Mouse (Mus musculus) embryonic fibroblast, embryonic 13.5 days (primary cell): Measurements from ENCODE around the gene Spop. TPM values are rescaled to one million over a fixed set of nuclear protein-coding genes. Genes with fewer than 3 reads are reported as not detected.
A peak's percentile ranks its signal among the peaks of the same experiment; 100 is the strongest.

Experiments used
- H3K27ac ChIP-seq: 2 replicates; pipeline ENCODE4 v1.5.1; 2012; ENCODE audit warnings: low read length, control low read depth, inconsistent platforms; ENCODE audit not compliant: insufficient read depth
- H3K4me1 ChIP-seq: 2 replicates; pipeline ENCODE4 v1.6.1; 2011; ENCODE audit warnings: low read length; ENCODE audit not compliant: control insufficient read depth, insufficient read depth
- H3K4me3 ChIP-seq: 2 replicates; pipeline ENCODE4 v1.5.1; 2011; ENCODE audit warnings: mild to moderate bottlenecking, control low read depth, low read length; ENCODE audit not compliant: insufficient read depth
- CTCF ChIP-seq: IDR thresholded peaks from 2 replicates; pipeline ENCODE4 v1.5.1; 2011; ENCODE audit warnings: mild to moderate bottlenecking, control low read depth, low read length, moderate library complexity, borderline replicate concordance; ENCODE audit not compliant: insufficient read depth
- POLR2A ChIP-seq: IDR thresholded peaks from 2 replicates; pipeline ENCODE4 v1.6.1; 2011; ENCODE audit warnings: low read depth, mild to moderate bottlenecking, control low read depth, low read length, moderate library complexity
- polyA plus RNA-seq: library from polyadenylated mRNA; stranded (reverse); fragments of >200 nt; gene quantifications from 2 replicates; pipeline ENCODE4 v1.2.4, GENCODE M21; 2011; ENCODE audit warnings: low read depth; ENCODE audit not compliant: missing spikeins, insufficient read length

The Spop gene
- polyA plus RNA-seq, 1 experiment: 122 TPM

DNA sequence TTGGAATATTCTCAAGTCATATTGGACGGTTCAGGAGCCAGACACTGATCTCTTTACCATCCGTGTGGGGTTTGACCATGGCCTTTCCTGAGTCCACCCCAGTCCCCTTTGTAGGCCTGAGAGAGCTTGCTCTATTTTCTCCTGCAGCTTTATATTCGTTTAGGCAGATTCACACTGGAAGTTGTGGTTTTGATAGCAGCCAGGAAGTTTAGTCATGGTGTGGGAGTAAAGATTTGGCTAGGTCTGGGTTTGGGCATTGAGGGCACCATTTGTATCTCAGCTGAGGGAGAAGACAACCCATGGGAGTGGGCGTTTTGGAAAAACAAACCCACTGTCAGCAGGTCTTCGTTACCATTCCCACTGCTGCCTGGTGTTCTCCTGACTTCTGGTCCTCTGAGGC lies 34.3 kb upstream of the Spop start:
- peak overlapping the region; percentile 27; the same call in 1 of the 2 replicates for H3K27ac ChIP-seq
- TF ChIP-seq CTCF (no peak), POLR2A (no peak)
- no peaks in the 10 kb centered on the region for H3K4me1 ChIP-seq
- no peak overlapping the region for H3K4me3 ChIP-seq

DNA sequence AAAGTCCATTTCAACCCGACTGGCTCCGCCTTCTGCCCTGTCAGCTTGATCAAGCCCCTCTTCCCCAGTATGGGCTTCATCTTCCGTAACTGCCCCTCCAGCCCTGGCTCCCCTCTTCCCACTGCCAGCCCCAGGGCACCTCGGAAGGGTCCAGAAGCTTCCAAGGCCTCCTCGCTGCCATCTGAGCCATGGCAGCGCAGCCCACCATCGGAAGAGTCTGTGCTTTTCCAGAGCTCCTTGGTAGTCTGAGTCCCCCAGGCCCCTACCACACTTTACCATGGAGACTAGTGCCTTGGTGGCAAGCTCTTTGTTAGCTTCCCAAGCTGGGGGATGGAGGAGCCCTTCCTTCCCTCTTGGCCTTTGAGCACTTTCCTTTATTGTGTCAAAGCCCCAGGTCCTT lies 33.2 kb upstream of the Spop start:
- H3K27ac ChIP-seq: no peak overlapping the region
- no peaks in the 10 kb centered on the region for H3K4me1 ChIP-seq
- TF ChIP-seq CTCF (no peak), POLR2A (no peak)
- no peak overlapping the region for H3K4me3 ChIP-seq

DNA sequence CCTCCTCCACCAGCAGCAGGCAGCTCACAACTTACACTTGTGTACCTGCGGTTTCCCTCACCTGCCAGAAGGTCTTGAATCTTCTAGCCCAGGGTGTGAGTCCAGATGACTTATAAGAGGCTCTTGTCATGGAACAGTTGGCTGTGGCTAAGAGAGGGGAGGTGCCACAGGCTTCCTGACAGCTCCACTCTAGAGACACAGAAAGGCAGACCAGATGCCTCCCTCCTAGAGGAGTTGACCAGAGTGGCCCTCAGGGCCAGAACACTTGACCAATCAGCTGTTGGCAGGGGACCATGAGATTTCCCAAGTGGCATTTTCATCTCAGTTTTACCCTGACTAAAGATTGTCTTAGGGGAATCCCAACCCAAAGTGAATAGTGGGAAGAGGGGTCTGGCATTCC lies 32.7 kb upstream of the Spop start:
- Histone ChIP-seq H3K27ac (no peak overlapping the region), H3K4me3 (no peak overlapping the region), H3K4me1 (no peaks in the 10 kb centered on the region)
- TF ChIP-seq POLR2A: no peak
- TF ChIP-seq CTCF: no peak

DNA sequence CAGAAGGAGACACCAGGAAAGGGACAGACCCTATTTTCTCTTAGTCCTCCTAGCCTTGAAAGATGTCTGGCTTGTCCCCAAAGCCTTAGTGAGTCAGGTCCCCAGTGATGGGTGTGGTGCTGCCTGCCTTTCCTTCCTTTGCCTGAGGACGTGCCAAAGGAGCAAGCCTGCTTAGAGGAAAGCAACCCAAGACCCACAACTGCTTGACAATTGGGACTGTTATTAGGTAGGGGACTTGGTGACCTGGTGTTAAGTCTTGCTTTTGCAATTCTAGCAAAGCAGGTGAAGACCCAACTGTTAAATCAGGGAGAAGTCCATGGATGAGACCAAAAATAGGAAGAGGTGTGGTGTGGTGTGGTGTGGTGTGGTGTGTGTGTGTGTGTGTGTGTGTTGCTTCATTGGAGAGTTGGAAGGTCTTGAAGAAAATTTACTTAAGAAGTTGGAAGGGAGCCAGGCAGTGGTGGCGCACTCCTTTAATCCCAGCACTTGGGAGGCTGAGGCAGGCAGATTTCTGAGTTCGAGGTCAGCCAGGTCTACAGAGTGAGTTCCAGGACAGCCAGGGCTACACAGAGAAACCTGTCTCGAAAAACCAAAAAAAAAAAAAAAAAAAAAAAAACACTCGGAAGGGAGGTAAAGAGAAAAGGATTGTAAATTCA lies 30.4 kb upstream of the Spop start:
- H3K4me3 ChIP-seq: no peak overlapping the region
- peaks cover 4% of the 10 kb centered on the region for H3K4me1 ChIP-seq
- TF ChIP-seq POLR2A (no peak), CTCF (no peak)
- peak overlapping the region; percentile 53; the same call in 1 of the 2 replicates for H3K27ac ChIP-seq

DNA sequence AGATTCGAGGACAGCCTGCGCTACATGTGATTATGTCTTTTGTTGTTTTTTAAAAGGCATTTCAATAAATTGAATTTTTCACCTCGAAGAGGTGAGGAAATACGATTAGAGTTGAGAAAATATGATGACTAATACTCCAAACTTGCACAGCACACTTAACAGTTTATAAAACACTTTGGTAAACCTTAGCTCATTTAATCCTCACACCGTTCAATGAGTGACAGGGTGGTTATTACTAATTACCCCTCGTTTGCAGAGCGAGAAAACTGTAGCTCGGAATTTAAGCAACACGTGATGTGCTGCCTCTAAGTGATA lies 29.9 kb upstream of the Spop start:
- peaks cover 4% of the 10 kb centered on the region for H3K4me1 ChIP-seq
- no peak overlapping the region for H3K4me3 ChIP-seq
- no peak overlapping the region for H3K27ac ChIP-seq
- TF ChIP-seq CTCF (no peak), POLR2A (no peak)

DNA sequence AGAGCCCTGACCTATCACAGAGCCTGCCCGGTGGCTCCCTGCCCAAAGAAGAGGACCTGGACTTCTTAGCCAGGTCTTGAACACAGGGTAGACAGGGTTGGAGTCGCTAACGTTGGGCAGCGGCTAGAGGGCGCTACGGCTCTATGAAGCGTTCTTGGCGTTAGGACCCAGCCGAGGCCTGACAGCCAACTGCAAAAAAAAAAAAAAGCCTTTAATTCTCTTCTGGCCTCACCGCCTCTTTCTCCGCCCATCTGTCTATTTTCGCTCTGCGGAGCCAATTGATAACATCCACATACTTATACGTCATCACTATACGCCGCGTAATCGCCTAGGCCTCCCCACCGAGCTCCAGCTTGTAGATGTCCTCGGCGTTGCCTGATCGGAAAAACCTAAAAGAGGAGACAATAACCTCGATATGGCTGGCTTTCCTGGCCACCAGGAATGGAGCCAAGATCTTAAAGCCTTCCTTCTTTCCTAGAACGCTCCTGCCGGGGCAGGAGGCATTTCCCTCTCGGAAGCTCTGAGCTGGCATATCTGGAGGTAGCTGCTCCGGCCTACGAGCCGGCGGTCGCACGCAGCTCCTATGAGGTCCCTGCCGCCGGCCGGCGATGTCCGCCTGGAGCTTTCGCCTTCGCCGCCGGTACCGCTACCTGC lies 29.4 kb upstream of the Spop start, which contains the start of gene Slc35b1:
TSS of gene Slc35b1 (plus strand) at position 374 of the 654 bp plus-strand sequence.
- TF ChIP-seq CTCF (peak; percentile 89), POLR2A (peak; percentile 67)
- Histone ChIP-seq H3K4me1 (peaks cover 4% of the 10 kb centered on the region), H3K27ac (peak within 1 kb of the TSS; percentile 65), H3K4me3 (peak within 1 kb of the TSS; percentile 79)

DNA sequence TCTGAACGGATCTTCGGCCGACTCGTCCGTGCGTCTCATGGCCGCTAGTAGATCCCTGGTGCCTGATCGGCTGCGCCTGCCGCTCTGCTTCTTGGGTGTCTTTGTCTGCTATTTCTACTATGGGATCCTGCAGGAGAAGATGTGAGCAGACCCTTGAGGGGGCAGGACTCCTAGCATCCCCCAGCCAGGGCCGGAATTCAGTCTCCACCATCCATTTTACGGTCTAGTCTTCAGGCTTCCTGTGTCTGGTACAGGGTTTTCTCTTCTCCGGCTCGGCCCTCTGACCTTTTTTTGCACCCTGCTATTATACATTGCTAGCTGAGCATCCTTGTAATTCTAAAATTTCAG lies 28.9 kb upstream of the Spop start:
- Histone ChIP-seq H3K4me3 (peak overlapping the region; percentile 79), H3K27ac (0 out of 2 replicates have a peak overlapping the region, but pooled peaks have one; percentile 5), H3K4me1 (peaks cover 4% of the 10 kb centered on the region)
- TF ChIP-seq CTCF (no peak), POLR2A (no peak)

DNA sequence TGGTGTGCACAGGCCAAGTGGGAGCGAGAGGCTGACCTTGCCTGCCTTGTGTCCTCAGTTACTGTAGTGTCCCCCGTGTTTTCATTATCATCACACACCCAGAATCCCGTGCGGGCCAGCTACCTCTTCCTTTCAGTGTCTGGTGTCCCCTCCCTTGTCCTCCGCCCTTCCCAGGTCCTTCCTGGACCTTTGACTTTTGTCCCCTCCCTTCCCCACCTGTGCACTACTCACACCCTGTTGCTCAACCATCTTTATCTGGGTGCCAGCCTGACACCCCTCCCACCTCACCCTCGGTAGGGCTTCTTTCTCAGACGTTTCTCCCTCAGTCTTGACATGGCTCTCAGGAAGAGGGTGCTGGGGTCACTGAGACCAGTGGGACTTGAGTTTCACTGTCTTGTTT lies 26.5 kb upstream of the Spop start:
- no peak overlapping the region for H3K4me3 ChIP-seq
- no peak overlapping the region for H3K27ac ChIP-seq
- peaks cover 4% of the 10 kb centered on the region for H3K4me1 ChIP-seq
- TF ChIP-seq POLR2A (no peak), CTCF (no peak)

DNA sequence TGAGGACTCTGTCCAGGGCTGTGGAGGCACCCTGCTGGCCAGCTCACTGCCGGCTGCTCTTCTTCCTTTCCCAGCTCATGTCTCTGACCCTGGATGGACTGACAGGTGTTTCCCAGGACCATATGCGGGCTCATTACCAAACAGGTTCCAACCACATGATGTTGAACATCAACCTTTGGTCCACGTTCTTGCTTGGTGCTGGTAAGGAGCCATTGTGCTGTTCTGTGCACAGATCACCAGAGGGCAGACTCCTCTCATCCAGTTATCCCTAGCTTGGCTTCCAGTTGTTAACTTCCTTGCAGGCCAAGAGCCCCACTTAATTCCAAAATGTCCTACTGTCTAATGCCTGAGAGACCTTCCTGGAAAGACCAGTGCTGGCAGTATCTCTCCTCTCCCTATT lies 24.9 kb upstream of the Spop start:
- Histone ChIP-seq H3K4me3 (no peak overlapping the region), H3K4me1 (peaks cover 4% of the 10 kb centered on the region), H3K27ac (no peak overlapping the region)
- TF ChIP-seq CTCF (peak; percentile 48; the same call in 1 of the 2 replicates), POLR2A (no peak)

DNA sequence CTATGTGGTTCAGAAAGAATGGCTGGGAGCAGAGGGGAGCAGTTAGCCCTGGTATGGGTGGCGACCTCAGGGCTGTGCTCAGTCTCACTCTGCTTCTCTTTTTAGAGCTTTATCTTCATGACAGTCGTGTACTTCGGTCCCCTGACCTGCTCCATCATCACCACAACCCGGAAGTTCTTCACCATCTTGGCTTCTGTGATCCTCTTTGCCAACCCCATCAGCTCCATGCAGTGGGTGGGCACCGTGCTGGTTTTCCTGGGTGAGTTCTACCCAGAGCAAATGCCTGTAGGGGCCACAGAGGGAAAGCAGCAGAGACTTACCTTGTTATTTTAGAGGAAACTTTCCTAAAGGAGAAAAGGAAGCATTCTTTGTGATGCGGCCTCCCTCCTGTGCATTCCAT lies 23.5 kb upstream of the Spop start:
- no peak overlapping the region for H3K27ac ChIP-seq
- TF ChIP-seq CTCF (no peak), POLR2A (no peak)
- peaks cover 4% of the 10 kb centered on the region for H3K4me1 ChIP-seq
- no peak overlapping the region for H3K4me3 ChIP-seq

DNA sequence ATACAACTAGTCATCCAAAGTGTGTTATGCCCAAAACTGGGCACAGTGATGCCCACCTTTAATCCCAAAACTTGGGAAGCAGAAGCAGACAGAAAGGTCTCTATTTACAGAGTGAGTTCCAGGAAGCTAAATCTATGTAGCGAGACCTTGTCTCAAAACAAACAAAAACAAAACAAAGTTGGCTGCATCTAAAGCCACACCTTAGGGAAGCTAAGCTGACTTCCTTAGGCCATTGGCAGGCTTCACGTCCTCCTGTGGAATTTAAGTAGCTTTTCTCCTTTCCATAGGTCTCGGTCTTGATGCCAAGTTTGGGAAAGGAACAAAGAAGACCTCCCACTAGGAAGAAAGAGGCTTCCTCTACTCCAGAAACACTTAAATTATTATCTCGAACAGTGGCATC lies 22.7 kb upstream of the Spop start:
- peaks cover 4% of the 10 kb centered on the region for H3K4me1 ChIP-seq
- TF ChIP-seq POLR2A (no peak), CTCF (no peak)

More for the DNA sequence above, 22.7 kb upstream of the Spop start:
- no peak overlapping the region for H3K27ac ChIP-seq
- no peak overlapping the region for H3K4me3 ChIP-seq
